Mouse (Mus musculus) ES-CJ7 (cell line): ENCODE data around the gene Cfap65.
A peak's percentile ranks its signal among the peaks of the same experiment; 100 is the strongest.

Source experiments
- DNase-seq: peaks from one replicate; pipeline ENCODE4 v3.0.0; 2011; ENCODE audit warnings: low read depth, low spot score

The Cfap65 gene

DNA sequence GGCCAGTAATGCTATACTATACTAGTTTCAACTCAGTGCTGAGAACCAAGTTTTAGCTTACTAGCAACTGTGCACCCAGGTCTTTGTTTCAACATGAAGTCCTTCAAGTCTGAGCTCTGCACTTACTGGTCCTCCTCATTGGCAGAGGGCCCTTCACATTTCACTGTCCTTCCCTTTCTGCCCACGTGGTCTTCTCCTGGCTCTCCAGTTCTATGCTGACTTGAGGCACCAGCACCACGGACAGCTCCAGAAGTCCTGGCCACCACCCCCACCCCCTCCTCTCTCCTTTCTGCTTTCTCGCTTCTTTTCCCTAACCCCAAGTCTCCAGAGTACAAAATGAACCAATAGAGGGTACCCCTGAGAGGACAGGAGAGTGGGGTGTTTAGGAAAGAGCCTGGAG lies 4.4 kb upstream of the Cfap65 start:
- DNase-seq: no peak

DNA sequence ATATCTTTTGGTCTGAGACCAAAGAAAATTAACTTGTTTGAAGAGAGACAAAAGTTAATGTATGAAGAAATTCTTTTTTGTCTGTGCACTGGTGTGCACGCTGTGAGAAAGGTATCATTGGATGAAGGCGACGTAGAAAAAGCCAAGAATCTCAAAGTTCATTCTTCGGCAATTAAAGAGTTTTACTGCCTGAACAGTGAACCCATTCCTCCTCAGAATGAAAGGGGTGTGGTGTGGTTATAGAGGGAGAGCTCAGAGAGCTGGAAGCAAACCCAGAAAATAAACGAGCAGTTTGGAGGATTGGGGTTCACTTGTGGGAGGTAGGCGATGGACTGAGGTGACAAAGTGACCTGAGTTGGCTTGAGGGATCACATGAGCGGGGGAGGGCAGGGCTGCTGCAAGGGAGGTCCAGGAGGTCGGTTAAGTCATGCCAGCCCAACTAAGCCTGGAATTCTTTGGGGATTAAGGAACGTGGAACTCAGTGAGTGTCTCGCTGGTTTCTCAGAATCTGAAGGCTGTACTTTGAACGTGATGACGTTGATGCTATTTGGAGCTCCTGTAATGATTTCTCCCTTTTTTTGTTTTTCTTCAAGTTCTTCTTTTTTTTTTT lies 927 bp upstream of the Cfap65 start:
- DNase-seq: no peak

DNA sequence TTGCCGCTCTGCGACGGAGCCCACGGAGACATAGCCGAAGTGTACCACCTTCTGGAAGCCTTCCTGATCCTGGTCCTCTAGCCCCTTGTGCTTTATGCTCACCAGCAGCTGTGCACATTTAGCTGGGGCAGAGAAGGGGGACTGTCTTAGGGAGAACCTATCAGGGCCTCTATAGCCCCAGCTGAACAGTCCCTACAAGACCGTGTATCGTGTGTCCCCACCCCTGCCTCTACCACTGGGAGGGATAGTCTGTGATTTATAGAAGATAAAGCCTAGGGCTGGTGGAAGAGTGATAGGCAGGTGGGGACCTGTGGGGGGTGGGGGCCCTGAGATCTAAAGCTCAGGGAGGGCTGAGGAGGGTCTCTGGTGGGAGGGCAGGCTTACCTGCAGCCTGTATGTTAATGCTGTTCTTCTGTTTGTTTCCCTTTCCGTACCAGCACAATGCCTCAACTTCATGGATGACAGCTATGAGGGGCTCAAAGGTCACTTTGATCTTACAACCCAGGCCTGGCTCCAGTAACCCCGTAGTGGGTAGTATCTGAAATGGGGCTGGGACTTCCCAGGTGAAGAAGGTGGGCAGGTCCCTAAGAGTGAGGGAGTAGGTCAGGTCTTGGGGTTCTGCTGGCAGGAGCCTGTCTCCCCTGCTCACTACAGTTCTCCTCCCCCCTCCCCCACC lies 7.6 kb downstream of the Cfap65 start:
- no peak for DNase-seq

DNA sequence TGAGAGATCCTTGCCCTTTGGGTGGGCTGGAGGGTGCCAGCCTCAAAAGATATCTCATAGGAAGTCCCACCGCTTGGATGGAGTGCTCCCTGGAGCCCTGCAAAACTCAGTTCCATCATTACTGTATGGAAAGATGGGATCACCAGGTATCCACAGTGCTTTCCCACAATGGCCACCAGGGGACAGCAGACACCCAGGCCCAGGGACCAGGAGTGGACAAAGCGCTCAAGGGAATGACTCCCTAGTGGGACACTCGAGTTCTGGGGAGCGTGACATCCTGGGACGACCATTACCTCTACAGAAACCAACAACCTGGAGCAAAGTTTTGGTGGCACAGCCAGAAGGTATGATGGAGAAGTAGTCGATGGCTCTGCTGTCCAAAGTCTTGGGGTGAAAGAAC lies 8.7 kb downstream of the Cfap65 start:
- peak; percentile 44 for DNase-seq

DNA sequence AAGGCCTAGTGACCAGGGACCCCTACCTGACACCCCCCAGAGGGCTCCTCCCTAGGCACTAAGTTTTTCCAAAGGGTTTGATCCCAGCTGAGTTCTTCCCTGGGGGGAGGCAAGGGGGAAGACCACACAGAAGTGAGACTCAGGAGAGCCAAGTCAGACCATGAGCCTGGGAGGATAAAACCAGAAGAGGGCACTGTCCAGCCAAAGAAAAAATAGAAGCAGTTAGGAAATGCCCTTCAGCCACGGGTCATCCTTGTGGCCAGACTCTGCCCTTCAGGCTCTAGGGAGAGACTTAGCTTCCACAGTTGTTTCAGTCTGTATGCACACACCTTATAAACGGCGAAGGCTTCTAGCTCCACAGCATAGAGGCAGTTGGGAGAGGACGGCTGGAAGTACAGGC lies 10.9 kb downstream of the Cfap65 start:
- DNase-seq: no peak

DNA sequence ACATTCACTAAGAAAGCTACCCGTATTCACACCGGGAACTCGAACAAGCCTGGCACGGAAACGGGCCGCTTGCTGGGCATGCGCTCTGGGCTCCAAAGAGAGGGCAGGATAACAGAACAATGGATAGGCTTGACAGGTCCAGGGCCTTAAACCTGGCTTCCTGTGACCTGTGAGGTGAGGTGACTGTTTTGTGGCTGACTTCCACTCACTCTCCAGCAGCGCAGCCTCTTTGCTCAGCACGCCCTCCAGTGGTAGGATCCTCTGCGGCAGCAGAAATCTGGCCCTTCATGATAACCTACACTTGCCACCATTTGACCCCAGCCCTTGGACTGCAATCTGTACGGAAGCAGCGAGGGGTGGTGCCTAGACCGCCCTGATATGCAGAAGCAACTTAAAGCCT lies 19.7 kb downstream of the Cfap65 start:
- DNase-seq: peak; percentile 70

DNA sequence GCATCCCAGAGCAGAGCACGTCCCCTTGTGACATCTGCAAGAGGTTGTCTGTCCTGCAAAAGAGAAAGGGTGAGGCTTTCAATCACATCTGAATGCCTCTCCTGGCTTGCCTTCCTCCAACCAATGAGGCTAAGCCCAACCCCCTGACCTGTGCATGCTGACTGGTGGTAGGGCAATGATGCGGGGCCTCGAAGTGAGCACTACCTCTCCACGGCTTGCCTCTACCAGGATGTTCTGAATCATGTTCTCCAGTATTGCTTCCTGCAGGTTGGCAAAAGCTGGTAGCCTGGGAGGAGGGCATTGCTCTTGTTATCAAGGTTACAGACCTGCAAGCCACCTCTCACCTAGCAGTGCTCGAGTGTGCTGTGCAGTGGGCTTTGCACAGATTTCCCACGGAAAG lies 33.2 kb downstream of the Cfap65 start:
- no peak for DNase-seq

DNA sequence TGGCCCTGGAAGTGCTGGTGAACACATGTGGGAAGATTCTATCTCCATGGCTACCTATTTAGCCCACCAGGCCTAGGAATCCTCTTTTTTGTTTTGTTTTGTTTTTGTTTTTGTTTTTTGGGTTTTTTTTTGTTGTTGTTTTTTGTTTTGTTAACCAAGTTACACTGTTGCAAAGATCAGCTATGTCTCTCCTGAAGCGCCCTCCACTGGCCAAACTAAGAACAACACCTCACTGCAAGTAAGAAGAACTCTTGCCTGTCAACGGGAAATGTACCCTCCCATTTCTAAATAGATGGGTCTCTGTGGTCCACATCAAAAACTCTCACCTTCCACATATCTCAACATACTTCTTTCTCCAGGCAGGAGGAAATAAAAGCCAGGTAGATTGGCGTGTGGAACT lies 33.7 kb downstream of the Cfap65 start:
- DNase-seq: peak; percentile 90

DNA sequence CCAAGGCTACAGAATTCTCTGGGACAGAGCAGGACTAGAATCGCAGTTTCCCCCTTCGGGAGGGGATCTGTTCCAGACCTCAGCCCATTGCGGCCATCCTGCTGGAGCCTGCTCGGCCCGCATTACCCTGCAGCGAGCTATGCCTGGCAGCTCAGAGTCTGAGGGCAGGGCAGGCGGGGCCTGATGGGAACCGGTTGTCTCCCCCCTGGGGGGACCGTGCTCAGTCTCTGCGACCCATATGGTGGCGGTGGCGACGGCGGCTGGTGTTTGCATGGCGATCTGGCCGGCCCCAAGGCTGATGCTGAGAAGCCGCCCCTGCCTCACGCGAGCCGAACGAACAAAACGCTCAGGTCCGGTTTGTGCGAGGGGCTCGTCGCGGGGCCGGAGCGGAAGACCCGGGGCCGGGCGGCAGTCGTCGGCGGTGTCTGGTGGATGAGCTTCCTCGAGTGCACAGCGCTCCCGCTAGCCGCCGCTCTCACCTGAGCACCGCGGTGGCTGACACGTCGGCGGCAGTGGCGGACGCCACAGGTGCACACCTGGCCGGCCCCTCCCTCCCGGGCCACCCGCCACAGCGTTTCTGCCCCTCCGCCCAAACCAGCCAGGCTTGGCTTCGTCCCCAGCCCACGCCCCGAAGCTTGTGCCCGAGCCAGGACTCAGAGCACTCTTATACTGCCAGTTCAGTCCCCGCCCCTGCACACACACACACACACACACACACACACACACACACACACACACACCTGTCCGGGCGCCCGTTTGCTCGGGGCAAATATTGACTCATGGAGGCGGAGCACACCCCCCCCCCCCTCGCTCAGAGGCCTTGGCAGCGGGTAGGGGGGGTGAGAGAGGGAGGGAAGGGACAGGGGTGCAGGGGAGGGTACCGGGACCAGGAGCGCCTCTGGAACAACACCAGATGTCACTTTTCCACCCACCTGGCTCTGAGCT lies 34.8 kb downstream of the Cfap65 start:
- no peak for DNase-seq

DNA sequence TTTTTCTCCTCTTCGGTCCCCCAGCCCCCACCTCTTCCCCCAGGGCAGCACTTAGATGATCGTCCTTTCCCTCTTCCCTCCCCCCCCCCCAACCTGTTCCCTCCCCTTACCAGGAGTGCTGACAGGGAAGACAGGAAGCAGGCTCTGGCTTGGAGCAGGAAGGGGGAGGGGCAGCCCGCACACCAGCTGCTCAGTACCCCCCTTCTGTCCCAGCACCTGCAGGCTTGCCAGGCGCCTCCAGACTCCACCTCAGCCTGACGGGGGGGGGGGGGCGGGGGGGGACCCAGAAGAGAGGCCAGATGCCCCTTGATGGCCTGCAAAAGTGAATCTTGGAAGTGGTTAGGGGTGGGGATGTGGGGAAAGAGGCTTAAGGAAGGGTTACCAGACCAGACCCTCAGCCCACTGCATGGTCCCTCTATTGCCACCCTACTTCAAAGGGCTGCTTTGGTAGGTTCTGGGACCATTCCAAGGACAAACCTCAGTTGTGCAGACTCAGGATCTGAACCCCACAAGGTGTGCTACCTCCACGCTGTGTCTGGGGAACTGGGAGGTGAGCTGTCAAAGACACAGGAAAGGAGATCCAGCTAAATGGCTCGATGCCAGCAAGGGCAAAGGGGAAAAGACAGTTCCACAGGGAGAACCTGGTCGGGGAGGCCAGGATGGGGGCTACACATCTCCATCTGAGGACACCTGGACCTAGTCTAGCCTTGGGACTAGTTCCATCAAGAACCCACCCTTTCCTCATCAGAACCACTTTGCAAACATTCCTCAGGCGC lies 36.6 kb downstream of the Cfap65 start:
- DNase-seq: no peak

DNA sequence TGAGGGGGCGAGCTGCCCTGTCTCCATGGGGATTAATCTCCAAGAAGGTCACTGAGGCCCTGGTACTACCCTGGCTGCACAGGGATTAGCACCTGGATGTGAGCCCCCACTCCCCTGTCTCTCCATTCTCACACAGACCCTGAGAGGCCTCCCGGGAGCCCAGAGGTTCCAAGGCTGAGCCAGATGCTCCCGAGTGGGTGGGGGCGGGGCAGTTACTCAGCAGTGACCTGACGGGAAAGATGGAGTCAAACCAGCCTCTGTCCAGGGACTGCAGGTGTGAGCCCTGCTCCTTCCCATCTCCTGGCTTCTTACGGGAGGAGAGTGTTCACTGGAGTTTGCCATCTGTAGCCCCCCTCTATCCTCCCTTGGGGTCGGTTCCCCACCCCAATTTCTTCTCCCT lies 37.4 kb downstream of the Cfap65 start:
- no peak for DNase-seq

DNA sequence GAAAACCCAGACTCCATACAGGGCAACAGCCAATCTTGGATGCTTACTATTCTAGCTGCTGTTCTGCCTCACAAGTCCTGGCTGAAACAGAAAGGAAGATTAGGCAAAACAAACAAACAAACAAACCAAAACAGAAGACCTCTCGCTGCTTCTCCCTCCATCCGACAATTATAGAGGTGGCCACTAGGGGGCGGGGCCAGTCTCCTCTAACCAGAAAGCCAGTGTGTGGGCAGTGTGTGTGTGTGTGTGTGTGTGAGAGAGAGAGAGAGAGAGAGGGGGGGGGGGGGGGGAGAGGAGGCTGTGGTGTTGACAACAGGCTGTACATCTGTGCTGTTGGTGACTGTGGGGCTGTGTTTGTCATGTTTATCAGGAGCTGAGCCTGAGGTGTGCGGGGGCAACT lies 40.4 kb downstream of the Cfap65 start:
- peak; percentile 74 for DNase-seq

DNA sequence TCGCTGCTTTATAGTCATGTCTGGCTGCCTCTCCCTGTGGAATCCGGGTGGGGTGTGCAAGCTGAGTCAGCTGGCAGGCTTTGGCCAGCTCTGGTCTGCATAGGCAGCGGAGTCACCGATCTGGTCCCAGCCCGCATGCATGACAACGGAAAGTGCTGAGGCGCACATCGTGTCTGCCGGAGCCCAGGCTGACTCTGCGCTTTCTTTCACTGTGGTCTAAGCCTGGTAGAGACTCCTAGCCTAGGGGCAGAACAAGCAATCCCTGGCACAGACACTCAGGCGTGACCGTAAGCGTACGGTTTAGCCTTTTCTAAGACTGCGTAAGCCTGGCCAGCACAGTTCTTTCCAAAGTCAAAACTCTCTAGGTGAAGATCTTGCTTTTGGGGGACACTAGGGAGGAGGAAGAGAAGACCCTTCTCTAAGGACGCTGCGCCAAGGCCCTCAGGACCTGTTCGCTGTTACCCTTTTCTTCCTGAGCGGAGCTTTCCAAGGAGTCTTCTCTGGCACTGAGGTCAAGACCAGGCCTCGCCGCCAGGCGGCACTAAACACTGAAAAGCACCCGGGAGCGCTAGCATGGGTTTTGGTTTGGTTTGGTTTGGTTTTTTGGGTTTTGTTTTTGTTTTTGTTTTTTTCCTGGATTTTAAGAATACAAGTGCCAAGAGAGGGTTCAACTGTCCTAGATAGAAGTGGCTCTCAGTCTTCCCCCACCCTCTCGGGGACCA lies 42.1 kb downstream of the Cfap65 start, which contains the start of gene Cryba2:
TSS of gene Cryba2 (minus strand) at position 10 of the 722 bp plus-strand sequence.
- DNase-seq: peak; percentile 86

DNA sequence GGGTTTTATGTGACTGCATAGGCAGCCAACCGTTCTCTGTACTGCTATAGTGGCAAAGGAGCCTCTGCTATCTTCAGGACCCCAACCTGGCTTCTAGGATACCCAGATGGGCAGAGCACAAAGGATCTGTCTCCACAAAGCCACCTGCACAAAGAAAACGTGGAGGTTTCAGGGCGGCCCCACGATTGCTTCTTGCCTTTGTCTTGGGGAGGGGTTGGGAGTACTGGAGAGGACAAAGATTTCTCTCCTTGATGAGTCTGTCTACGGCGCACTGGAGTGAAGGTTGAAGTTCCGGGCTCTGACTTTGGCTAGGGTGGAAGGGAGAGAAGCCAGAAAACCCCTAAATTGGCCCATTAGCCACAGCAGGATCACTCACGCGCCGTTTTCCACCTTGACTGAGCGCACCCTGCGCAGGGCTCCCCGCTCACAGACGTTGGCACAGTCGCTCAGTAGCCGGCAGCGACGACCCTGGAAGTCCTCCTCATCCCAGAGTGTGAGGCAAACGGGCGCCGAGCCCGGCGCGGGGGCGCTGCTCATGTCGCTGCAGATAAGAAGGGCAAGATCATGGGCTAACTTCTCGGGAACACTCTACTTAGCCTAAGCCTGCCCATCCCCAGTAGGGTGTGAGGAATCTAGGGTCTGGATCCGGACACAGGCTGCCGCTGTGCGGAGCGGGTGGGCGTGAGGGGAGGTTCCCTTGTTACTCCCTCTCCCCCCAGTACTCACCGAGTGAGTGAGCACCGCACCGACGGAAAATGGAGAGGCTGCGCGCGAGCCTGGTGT lies 42.9 kb downstream of the Cfap65 start:
- no peak for DNase-seq

DNA sequence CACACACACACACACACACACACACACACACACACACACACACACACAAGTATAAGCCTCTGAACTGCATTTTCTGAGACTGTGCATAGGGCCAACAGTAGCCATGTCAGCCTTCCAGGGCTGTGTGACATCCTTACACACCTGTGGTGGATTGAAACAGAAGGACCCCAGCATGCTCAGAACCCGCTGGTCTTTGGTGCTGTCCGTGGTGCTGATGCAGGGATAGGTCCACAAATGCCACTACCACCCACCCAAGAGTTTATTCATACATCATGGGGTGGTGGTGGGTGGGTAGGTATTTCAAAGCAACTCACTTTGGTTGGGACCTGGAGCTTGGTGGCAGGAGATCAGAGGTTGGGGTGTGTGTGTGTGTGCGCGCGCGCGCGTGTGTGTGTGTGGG lies 43.9 kb downstream of the Cfap65 start:
- DNase-seq: peak; percentile 80

DNA sequence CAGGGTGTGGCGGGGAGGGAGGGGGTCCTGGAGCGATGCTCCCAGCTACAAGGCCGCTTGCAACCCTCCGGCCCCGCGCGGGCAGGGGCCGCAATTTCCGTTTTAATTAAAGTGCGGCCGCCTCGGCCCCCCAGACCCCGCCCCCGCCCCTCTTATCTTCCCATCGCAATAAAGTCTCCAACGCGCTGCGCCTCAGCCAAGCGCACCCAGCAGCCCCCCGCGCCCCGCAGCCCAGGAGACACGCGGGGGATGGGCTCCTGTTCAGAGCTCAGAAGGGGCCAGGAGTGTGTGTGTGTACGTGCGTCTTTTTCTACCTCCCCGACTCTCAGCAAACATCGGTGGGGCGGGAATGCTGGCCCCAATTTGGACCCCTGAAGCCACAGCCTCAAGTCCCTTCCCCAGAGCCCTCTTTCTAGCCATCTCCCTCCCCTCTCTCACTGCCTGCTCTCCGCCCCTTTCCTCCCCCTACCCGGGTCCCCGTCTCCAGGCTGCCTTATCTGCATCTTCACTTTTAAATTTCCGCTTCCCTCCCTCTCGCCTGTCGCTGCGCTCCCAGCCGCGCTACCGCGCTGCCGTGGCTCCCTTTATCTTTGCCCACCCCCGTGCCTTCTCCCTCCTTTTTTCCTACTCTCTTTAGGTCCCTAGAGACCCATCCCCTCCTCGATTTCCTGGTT lies 49.9 kb downstream of the Cfap65 start, which contains the start of gene Fev:
TSS of gene Fev (minus strand) at position 51 of the 674 bp plus-strand sequence.
- DNase-seq: peak; percentile 88

DNA sequence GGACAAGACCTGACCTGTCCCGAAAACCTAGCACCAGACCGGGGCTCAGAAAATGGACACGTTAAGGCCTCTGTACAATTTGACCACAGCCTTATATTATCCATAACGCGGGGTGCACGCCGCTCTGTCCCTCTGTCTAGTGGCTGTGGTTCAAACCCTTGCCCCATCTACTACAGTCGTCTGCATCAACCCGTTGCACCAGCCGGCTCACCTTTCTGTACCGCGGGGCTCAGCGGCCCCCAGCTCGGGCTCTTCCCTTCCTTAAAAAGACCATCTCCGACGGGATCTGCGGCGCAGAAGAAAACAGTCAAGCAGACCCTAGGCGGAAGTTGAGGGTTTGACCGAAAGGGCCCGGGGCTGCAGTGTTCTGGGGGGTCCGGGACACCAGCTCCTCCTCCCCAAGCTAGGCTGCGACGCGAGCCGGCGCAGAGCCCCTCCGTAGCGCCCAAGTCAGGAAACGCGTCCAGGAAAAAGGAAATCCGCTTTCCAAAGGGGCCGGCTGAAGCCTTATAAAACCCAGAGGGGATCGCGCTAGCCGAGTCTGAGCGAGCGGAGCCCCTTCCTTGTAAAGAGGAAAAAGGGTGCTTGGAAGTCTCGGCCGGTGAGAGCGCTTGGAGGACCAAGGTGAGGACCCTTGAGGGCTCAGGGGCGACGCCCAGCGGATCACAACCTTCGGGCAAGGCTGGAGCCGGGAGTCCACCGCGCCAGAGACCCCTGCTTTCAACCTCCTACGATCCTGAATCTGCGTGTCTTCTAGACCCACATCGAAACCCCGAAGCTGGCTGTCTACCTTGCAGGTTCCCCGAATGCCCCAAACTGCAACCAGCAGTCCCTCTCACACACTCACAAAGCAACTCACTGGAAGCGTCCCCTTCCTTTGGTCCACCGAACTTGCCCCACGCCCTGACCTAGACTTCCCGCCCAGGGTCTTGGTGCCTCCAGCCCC lies 50.9 kb downstream of the Cfap65 start:
- DNase-seq: peak; percentile 74

DNA sequence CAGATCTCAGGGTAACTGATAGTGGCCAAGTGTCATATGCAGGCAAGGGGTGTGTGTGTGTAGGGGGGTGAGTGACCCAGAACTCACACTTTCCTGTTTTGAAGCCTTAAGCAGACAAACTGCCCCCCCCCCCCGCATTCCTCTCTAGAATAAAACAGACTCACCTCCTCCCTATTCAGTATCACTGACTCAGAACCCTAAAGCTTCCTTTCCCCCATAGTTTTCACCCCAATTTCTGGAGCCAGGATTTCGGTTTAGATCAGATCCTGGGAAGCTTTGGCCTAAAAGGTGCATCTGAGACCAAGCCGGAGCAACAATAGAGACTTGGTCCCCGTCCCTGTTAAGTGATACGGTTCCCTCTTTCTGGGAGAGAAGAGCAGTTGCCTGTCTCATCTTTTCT lies 52.0 kb downstream of the Cfap65 start:
- DNase-seq: peak; percentile 12
